Mouse (Mus musculus) liver, embryonic 16.5 days (tissue): ENCODE results near the gene Plekhm2. TPM values are rescaled to one million over a fixed set of nuclear protein-coding genes. Genes with fewer than 3 reads are reported as not detected.

ENCODE experiments used
- ATAC-seq: fragments of 200-750 bp; cut with Nextera tagmentation; 2 replicates; pipeline ENCODE4 v1.8.0; 2017; ENCODE audit warnings: low read depth, mild to moderate bottlenecking, moderate number of reproducible peaks, moderate library complexity
- H3K27ac ChIP-seq: fragments of 300-500 bp; sonication (generic); 2 replicates; pipeline ENCODE4 v1.5.1; 2014; ENCODE audit warnings: mild to moderate bottlenecking, low read length
- H3K27me3 ChIP-seq: fragments of 300-500 bp; sonication (generic); 2 replicates; pipeline ENCODE4 v1.6.1; 2014; ENCODE audit warnings: low read depth, low read length, mixed read lengths; ENCODE audit not compliant: control insufficient read depth, insufficient read depth
- H3K36me3 ChIP-seq: fragments of 300-500 bp; sonication (generic); 2 replicates; pipeline ENCODE4 v1.6.1; 2014; ENCODE audit warnings: mild to moderate bottlenecking; ENCODE audit not compliant: control insufficient read depth, insufficient read depth
- H3K4me1 ChIP-seq: fragments of 300-500 bp; sonication (generic); 2 replicates; pipeline ENCODE4 v1.6.1; 2014; ENCODE audit warnings: low read depth, low read length, mixed read lengths; ENCODE audit not compliant: control insufficient read depth
- H3K4me2 ChIP-seq: fragments of 300-500 bp; sonication (generic); 2 replicates; pipeline ENCODE4 v1.6.1; 2014; ENCODE audit warnings: low read depth, low read length, mixed read lengths
- H3K4me3 ChIP-seq: fragments of 300-500 bp; sonication (generic); 2 replicates; pipeline ENCODE4 v1.5.1; 2014; ENCODE audit warnings: low read depth, mild to moderate bottlenecking, low read length
- H3K9ac ChIP-seq: fragments of 300-500 bp; sonication (generic); 2 replicates; pipeline ENCODE4 v1.6.1; 2014; ENCODE audit warnings: low read depth, low read length
- H3K9me3 ChIP-seq: fragments of 300-500 bp; sonication (generic); replicated peaks from 2 replicates; pipeline ENCODE4 v1.6.1; 2016; ENCODE audit warnings: low read length; ENCODE audit not compliant: control insufficient read depth
- WGBS: fragments of 180-500 bp; shearing (Covaris S2); extraction: QIAGEN DNeasy Blood & Tissue Kit; methylation state at CpG from one replicate; pipeline ENCODE4 v1.1.7; 2014; ENCODE audit not compliant: insufficient replicate concordance; 5-methylcytosine and 5-hydroxymethylcytosine counted together
- polyA plus RNA-seq: library from polyadenylated mRNA; unstranded; fragments of >200 nt; fragmentation: Nextera tagmentation; extraction: Ambion mirVana; gene quantifications from 2 replicates; pipeline ENCODE4 v1.2.1, GENCODE M21; 2015

Gene Plekhm2
- polyA plus RNA-seq, 1 experiment from 2014 or later, result 1.0 TPM

- Histone ChIP-seq H3K27ac (no peak overlapping the region; the same call in 1 of the 2 replicates), H3K4me1 (peaks cover 11% of the 10 kb centered on the region; the same call in 1 of the 2 replicates), H3K4me2 (no peak overlapping the region), H3K9ac (no peak overlapping the region), H3K4me3 (no peak overlapping the region), H3K9me3 (no peaks in the 10 kb centered on the region), H3K27me3 (no peaks in the 10 kb centered on the region), H3K36me3 (no peaks in the 10 kb centered on the region)
- 0 out of 2 replicates have a peak, but pooled peaks have one; percentile 12 for ATAC-seq
- 41% methylated on average over 12 of the region's 12 CpGs for WGBS
Observed at GRCm38 (mm10) chr4:141655908-141656608, 8.6 kb downstream of the Plekhm2 start.

GRCm38 (mm10) chr4:141654509-141654908 is 10.2 kb downstream of the Plekhm2 start:
- peaks cover 11% of the 10 kb centered on the region; the same call in 1 of the 2 replicates for H3K4me1 ChIP-seq
- H3K4me2 ChIP-seq, result no peak overlapping the region
- WGBS, result 80% methylated on average over 6 of the region's 6 CpGs
- no peaks in the 10 kb centered on the region for H3K9me3 ChIP-seq
- no peak for ATAC-seq
- no peaks in the 10 kb centered on the region for H3K27me3 ChIP-seq
- no peak overlapping the region for H3K27ac ChIP-seq
- no peak overlapping the region for H3K9ac ChIP-seq
- H3K36me3 ChIP-seq, result no peaks in the 10 kb centered on the region
- H3K4me3 ChIP-seq, result no peak overlapping the region

GRCm38 (mm10) chr4:141653813-141654212 is 10.9 kb downstream of the Plekhm2 start:
- peaks cover 11% of the 10 kb centered on the region; the same call in 1 of the 2 replicates for H3K4me1 ChIP-seq
- no peak overlapping the region for H3K4me3 ChIP-seq
- 87% methylated on average over 13 of the region's 13 CpGs for WGBS
- ATAC-seq, result no peak
- no peaks in the 10 kb centered on the region for H3K9me3 ChIP-seq
- H3K4me2 ChIP-seq, result no peak overlapping the region
- no peaks in the 10 kb centered on the region for H3K36me3 ChIP-seq
- H3K27ac ChIP-seq, result no peak overlapping the region
- H3K27me3 ChIP-seq, result no peaks in the 10 kb centered on the region
- no peak overlapping the region for H3K9ac ChIP-seq

GRCm38 (mm10) chr4:141653044-141653443 is 11.7 kb downstream of the Plekhm2 start:
- Histone ChIP-seq H3K4me2 (no peak overlapping the region), H3K27ac (no peak overlapping the region), H3K4me3 (no peak overlapping the region), H3K9ac (no peak overlapping the region), H3K4me1 (peaks cover 11% of the 10 kb centered on the region; the same call in 1 of the 2 replicates), H3K27me3 (no peaks in the 10 kb centered on the region), H3K9me3 (no peaks in the 10 kb centered on the region), H3K36me3 (no peaks in the 10 kb centered on the region)
- no peak for ATAC-seq
- 56% methylated on average over 8 of the region's 8 CpGs for WGBS

- no peaks in the 10 kb centered on the region for H3K9me3 ChIP-seq
- H3K4me1 ChIP-seq, result peaks cover 9% of the 10 kb centered on the region; the same call in 1 of the 2 replicates
- H3K36me3 ChIP-seq, result no peaks in the 10 kb centered on the region
- ATAC-seq, result no peak
- no peak overlapping the region for H3K4me3 ChIP-seq
- WGBS, result 85% methylated on average over 10 of the region's 10 CpGs
- no peak overlapping the region for H3K27ac ChIP-seq
- H3K9ac ChIP-seq, result no peak overlapping the region
- H3K27me3 ChIP-seq, result no peaks in the 10 kb centered on the region
- no peak overlapping the region for H3K4me2 ChIP-seq
Observed at GRCm38 (mm10) chr4:141651944-141652343, 12.8 kb downstream of the Plekhm2 start.

GRCm38 (mm10) chr4:141651286-141651685 is 13.4 kb downstream of the Plekhm2 start:
- 79% methylated on average over 6 of the region's 6 CpGs for WGBS
- H3K9ac ChIP-seq, result no peak overlapping the region
- H3K4me3 ChIP-seq, result no peak overlapping the region
- H3K27me3 ChIP-seq, result no peaks in the 10 kb centered on the region
- no peaks in the 10 kb centered on the region for H3K9me3 ChIP-seq
- peaks cover 4% of the 10 kb centered on the region; the same call in 1 of the 2 replicates for H3K4me1 ChIP-seq
- H3K36me3 ChIP-seq, result no peaks in the 10 kb centered on the region
- no peak overlapping the region for H3K4me2 ChIP-seq
- no peak overlapping the region for H3K27ac ChIP-seq
- ATAC-seq, result no peak

GRCm38 (mm10) chr4:141649244-141649643 is 15.5 kb downstream of the Plekhm2 start:
- no peak overlapping the region for H3K27ac ChIP-seq
- WGBS, result 69% methylated on average over 6 of the region's 6 CpGs
- ATAC-seq, result no peak

GRCm38 (mm10) chr4:141648262-141648661 is 16.4 kb downstream of the Plekhm2 start:
- Histone ChIP-seq H3K27ac (no peak overlapping the region), H3K27me3 (no peaks in the 10 kb centered on the region), H3K9me3 (no peaks in the 10 kb centered on the region), H3K36me3 (no peaks in the 10 kb centered on the region), H3K4me3 (no peak overlapping the region), H3K4me2 (no peak overlapping the region), H3K4me1 (no peaks in the 10 kb centered on the region; the same call in 1 of the 2 replicates), H3K9ac (no peak overlapping the region)
- no peak for ATAC-seq
- 79% methylated on average over 5 of the region's 5 CpGs for WGBS

More at GRCm38 (mm10) chr4:141649244-141649643, 15.5 kb downstream of the Plekhm2 start:
- no peak overlapping the region for H3K4me2 ChIP-seq
- no peak overlapping the region for H3K9ac ChIP-seq
- no peaks in the 10 kb centered on the region; the same call in 1 of the 2 replicates for H3K4me1 ChIP-seq
- no peaks in the 10 kb centered on the region for H3K36me3 ChIP-seq
- no peaks in the 10 kb centered on the region for H3K9me3 ChIP-seq
- H3K27me3 ChIP-seq, result no peaks in the 10 kb centered on the region
- H3K4me3 ChIP-seq, result no peak overlapping the region

- no peak for ATAC-seq
- WGBS, result 78% methylated on average over 3 of the region's 3 CpGs
Observed at GRCm38 (mm10) chr4:141647187-141647586, 17.5 kb downstream of the Plekhm2 start.

More at GRCm38 (mm10) chr4:141647187-141647586, 17.5 kb downstream of the Plekhm2 start:
- H3K9ac ChIP-seq, result no peak overlapping the region
- H3K36me3 ChIP-seq, result no peaks in the 10 kb centered on the region
- no peak overlapping the region for H3K27ac ChIP-seq
- no peaks in the 10 kb centered on the region for H3K4me1 ChIP-seq
- H3K4me3 ChIP-seq, result no peak overlapping the region
- H3K27me3 ChIP-seq, result no peaks in the 10 kb centered on the region
- no peak overlapping the region for H3K4me2 ChIP-seq
- no peaks in the 10 kb centered on the region for H3K9me3 ChIP-seq
